Mouse (Mus musculus): Measurements from ENCODE around the gene Magi2. TPM values are rescaled to one million over a fixed set of nuclear protein-coding genes. Genes with fewer than 3 reads are reported as not detected.

Gene Magi2
- total RNA-seq, 2 experiments from 2014 or later, result 0.19 to 0.57 TPM

GRCm38 (mm10) chr5:19726277-19726676, 499.4 kb downstream of the Magi2 start:
- ATAC-seq (replicated peaks; ENCODE audit: poor library complexity, severe bottlenecking), result no peak

- no peak for ATAC-seq (replicated peaks; ENCODE audit: poor library complexity, severe bottlenecking)
These were observed 518.5 kb downstream of the Magi2 start for GRCm38 (mm10) chr5:19745376-19745775.

DNA sequence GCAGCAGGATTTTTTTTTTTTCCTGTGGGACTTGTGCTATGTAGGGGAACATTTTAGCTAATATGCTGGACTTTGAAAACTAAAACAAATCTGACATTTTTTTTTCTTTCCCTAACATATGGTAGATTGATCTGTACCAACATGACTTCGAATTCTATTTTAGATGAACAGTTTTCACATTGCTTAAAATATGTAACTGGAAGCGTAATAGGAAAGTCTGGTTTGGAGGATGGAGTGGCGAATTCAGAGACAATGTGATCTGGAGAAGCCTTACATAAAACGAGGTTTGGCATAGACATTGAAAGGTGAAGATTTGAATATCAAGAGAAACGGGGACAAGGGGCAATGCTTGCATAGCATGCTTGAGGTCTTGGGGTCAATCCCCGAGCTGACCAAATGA, 519.1 kb downstream of the Magi2 start:
- no peak for ATAC-seq (replicated peaks; ENCODE audit: poor library complexity, severe bottlenecking)

DNA sequence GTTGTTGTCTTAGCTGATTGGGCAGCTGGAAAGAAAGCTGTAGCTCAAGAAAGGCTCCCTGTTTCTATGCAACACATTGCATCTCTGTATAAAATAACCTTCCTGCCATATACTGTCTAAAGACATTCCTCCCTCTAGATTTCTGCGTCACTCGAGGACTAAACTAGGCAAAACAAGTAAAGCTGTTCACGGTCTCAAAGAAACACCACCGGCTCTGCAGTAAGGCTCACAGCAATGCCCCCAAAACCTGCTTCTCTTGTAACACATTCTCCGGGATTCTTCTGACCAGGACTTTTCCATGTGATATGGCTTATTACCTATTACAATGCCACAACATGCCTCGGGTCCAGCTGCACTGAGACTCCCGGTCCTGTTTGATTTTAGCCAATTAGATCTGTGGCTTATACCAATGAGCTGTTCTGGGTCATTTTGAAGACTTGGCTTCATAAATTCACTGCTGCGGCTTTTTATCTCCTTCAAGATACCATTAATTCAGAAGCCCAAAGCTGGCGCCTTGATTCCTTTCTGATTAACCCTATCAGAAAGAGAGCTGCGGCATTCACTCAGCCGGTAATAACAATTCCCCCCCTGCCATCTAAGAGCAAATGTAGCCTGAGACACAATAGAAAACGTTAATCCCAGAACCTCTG, 520.2 kb downstream of the Magi2 start:
- ATAC-seq (replicated peaks; ENCODE audit: poor library complexity, severe bottlenecking), result no peak

DNA sequence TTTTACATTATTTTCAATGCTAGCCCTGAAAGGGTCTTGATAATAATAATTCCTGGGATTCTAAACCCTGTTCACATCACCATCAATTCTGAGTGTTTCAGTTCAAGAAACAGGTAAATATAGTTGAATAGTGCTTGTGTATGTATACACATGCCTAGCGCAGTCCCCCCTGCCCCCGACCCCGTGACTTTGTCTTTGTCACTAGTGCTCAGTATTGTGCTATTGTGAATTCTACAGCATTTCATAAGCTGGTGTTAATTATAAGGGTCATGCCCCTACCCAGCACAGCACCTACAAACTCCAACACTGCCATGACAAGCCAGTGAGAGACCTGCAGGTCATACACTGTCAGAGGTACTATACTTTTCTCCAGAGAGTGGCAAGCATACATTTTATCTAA, 520.8 kb downstream of the Magi2 start:
- no peak for ATAC-seq (replicated peaks; ENCODE audit: poor library complexity, severe bottlenecking)

- no peak for ATAC-seq (replicated peaks; ENCODE audit: poor library complexity, severe bottlenecking)
These were observed 552.4 kb downstream of the Magi2 start for GRCm38 (mm10) chr5:19779224-19779623.

GRCm38 (mm10) chr5:19780076-19780475, 553.2 kb downstream of the Magi2 start:
- no peak for ATAC-seq (replicated peaks; ENCODE audit: poor library complexity, severe bottlenecking)

DNA sequence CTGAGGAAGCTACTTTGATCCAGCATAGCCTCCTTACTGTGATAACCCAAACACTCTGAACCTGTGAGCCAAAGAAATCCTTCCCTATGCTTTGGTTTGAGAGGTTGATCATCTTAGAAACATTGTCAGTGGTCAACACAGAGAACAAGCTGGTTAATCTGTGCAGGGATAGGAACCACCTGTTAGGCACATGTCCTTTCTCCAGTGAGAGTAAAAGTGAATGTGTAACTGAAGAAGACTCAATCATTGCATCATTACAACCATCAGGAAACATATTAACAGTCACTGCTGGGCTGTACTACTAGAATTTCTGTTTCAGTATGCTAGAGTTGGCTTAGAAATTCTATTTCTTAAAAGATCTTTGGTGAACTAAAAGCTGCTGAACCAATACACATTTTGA, 558.5 kb downstream of the Magi2 start:
- no peak for ATAC-seq (replicated peaks; ENCODE audit: poor library complexity, severe bottlenecking)

- ATAC-seq (replicated peaks; ENCODE audit: poor library complexity, severe bottlenecking), result no peak
These were observed 560.8 kb downstream of the Magi2 start for GRCm38 (mm10) chr5:19787522-19788144.

DNA sequence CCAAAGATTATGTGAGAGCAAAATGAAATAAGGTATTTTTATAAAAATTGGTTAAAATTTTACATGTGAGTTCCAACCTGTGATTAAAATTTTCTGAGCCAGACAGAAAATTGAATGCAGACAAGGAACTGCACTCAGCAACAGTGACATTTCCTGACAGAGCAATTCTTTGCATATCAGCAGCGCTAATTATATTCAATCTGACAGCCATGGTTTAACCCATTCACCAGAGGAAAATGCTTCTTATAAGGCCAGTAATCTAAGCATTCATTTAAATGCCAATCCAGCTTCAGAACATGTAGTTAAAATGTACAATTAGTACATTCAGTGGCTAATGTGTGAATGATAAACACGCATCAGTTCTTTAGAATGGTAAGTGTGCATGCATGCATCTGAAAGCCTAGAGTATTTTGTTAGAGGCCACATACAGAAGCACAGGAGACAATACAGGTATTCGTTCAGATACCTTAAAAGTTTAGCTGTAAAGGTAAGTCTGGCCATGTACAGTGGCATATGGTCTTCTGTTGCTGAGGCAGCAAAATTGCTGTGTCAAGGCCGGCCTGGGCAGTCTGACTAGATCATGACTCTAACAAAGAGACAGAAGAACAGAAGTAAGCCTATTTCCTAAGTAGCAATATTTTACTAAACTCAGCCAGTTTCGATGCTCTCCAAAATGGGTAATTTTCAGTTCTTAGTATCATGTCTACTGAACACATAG, 576.4 kb downstream of the Magi2 start:
- ATAC-seq (replicated peaks; ENCODE audit: poor library complexity, severe bottlenecking), result no peak

DNA sequence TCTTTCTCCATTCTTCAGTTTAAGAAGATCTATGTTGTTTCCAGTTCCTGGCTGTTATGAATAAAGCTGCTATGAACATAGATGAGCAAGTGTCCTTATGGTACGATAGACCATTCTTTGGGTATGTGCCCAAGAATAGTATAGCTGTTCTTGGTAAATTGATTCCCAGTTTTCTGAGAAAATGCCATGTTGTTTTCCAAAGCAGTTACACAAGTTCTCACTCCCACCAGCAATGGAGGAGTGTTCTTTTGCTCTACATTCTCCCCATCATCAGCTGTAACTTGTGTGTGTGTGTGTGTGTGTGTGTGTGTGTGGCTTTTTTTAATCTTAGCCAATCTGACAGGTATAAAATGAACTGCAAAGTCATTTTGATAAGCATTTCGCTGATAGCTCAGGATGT, 595.7 kb downstream of the Magi2 start:
- no peak for ATAC-seq (replicated peaks; ENCODE audit: poor library complexity, severe bottlenecking)

- no peak for ATAC-seq (replicated peaks; ENCODE audit: poor library complexity, severe bottlenecking)
These were observed 599.1 kb downstream of the Magi2 start for GRCm38 (mm10) chr5:19825943-19826342.

DNA sequence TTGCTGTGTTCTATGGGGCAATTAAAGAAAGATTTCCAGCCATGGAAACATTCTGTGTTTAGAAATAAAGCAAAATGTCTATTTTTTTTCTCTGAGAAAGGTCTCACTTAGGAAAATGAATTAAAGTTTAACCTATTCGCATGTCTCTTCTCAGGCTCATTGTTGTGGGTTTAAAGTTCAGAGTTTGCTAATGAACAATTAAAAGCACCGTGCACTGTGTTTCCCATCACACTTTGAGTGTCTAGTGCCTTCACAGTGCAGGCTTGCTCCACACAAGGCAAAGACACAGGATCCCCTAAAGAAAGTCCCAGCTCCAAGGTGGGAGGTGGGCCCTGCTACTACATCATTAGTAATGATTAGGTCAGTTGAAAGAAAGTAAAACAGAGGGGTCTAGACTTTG, 602.5 kb downstream of the Magi2 start:
- no peak for ATAC-seq (replicated peaks; ENCODE audit: poor library complexity, severe bottlenecking)

DNA sequence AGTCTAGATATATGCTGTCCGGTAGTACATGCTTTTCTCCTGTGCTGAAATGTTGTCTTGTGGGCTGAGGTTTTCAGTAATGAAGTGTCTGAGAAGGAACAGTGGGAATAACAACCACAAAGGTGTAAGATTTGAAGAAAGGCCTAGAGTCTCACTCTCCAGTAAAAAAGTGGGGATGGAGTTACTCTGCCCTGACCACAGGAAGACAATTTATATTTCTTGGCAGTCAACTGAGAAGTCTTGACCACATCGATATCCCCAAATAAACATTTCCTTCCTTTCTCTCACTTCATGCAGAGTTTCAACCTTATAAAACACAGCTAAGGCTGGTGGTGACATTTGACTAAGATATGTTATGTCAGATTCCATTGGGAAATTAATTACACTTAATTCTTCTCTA, 636.0 kb downstream of the Magi2 start:
- no peak for ATAC-seq (replicated peaks; ENCODE audit: poor library complexity, severe bottlenecking)

- ATAC-seq (replicated peaks; ENCODE audit: poor library complexity, severe bottlenecking), result no peak
These were observed 643.6 kb downstream of the Magi2 start for GRCm38 (mm10) chr5:19870406-19870805.

- peak; percentile 92 for ATAC-seq (replicated peaks; ENCODE audit: poor library complexity, severe bottlenecking)
These were observed 664.9 kb downstream of the Magi2 start for GRCm38 (mm10) chr5:19891693-19892092.

DNA sequence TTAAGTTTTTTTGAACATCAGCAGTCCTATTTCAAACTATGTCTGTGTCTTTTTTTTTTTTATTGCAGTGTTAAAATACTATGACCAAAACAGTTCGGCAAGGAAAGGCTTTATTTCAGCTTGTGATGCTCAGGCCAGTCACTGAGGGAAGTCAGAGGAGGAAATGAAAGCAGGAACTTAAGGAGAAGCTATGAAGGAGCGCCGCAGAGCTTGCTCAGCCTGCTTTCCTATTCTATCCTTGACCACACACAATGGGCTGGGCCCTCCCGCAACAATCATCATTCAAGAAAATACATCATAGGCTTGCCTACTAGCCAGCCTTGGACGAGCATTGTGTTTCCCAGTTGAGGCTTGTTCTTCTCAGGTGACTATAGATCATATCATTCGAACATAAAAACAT, 669.1 kb downstream of the Magi2 start:
- ATAC-seq (replicated peaks; ENCODE audit: poor library complexity, severe bottlenecking), result peak; percentile 85

- ATAC-seq (replicated peaks; ENCODE audit: poor library complexity, severe bottlenecking), result peak; percentile 35; the same call in 1 of the 2 replicates
These were observed 674.8 kb downstream of the Magi2 start for GRCm38 (mm10) chr5:19901625-19902024.

- ATAC-seq (replicated peaks; ENCODE audit: poor library complexity, severe bottlenecking), result no peak
These were observed 679.8 kb downstream of the Magi2 start for GRCm38 (mm10) chr5:19906636-19907035.

DNA sequence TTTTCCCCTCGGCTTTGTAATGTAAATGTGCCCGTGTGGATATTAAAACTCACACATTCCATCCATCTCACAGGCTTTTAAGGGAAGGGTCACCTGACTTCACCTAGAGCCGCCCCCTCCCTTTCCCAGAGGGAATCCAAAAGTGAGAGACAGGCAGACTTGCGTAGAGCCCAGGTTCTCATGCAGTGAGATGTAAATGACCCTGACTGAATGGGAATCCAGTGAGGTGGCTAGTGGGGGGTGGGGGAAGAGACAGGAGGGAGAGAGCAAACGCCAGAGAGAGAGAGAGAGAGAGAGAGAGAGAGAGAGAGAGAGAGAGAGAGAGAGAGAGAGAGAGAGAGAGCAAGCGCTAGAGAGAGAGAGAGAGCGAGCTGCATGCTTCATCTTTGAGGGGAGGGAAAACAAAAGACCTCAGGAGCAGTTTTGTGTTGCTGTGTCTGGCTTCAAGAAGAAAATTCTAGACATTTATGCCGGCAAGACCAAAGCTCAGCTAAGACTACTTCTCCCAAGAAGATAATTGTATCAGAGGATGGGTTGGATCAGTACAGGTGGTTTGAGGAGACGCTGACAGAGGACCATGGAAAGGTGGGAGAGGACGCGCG, 680.6 kb downstream of the Magi2 start:
- ATAC-seq (replicated peaks; ENCODE audit: poor library complexity, severe bottlenecking), result peak; percentile 27; the same call in 1 of the 2 replicates
